Mouse (Mus musculus) liver, embryonic 14 days (tissue): ENCODE results near the gene Hba-x. TPM values are rescaled to one million over a fixed set of nuclear protein-coding genes. Genes with fewer than 3 reads are reported as not detected.

Experiments used
- polyA plus RNA-seq: library from polyadenylated mRNA; depleted of rRNA; stranded (reverse); fragments of >200 nt; gene quantifications from 2 replicates; pipeline ENCODE4 v1.2.3, GENCODE M21; 2012; rRNA removed

Gene Hba-x
- polyA plus RNA-seq: 28.8 and 33.0 TPM in 2 replicates

GRCm38 (mm10) chr11:32276347-32276746, at the start of gene Hba-x:
TSS of gene Hba-x (plus strand) at chr11:32276400.

GRCm38 (mm10) chr11:32267188-32267884, 8.9 kb upstream of the Hba-x start, which contains the start of gene Nprl3:
TSS of gene Nprl3 (minus strand) at chr11:32267707.

GRCm38 (mm10) chr11:32283091-32283777, 7.0 kb downstream of the Hba-x start, which contains the start of gene Hba-a1:
TSS of gene Hba-a1 (plus strand) at chr11:32283511.

GRCm38 (mm10) chr11:32286695-32287492, 10.7 kb downstream of the Hba-x start, which contains the start of gene Hbq1b:
TSS of gene Hbq1b (plus strand) at chr11:32286965.

GRCm38 (mm10) chr11:32296203-32296602, 20.0 kb downstream of the Hba-x start, which contains the start of gene Hba-a2:
TSS of gene Hba-a2 (plus strand) at chr11:32296489.

DNA sequence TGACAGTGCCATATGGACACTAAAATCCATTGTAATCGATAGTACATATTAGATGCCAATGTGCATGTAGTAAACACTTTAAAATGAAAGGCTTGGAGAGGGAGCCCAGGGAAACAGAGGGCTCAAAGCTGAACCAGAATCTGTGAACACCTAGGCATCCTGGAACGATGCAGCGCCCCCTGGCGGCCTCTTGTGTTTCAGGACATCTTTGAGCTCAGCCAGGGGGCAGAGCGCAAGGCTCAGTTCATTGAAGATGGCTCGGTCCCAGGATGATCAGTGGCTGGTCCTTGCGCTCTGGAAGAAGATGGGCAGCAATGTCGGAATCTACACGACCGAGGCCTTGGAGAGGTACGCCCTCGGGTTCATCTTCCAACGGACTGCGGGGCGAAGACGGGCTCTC, 23.7 kb downstream of the Hba-x start, which contains the start of gene Hbq1a:
TSS of gene Hbq1a (plus strand) at position 205 of the 400 bp plus-strand sequence.

Other genes with a start within 250 kb of the Hba-x start
- 0.07 TPM in 2 replicates for gene Il9r, start 76.1 kb upstream of the Hba-x start, polyA plus RNA-seq
- 69.5 and 70.6 TPM in 2 replicates for gene Snrnp25, start 71.0 kb upstream of the Hba-x start, polyA plus RNA-seq
- gene Rhbdf1, start 54.1 kb upstream of the Hba-x start, polyA plus RNA-seq: 4.9 and 6.0 TPM in 2 replicates
- 8.8 and 9.9 TPM in 2 replicates for gene Mpg, start 49.9 kb upstream of the Hba-x start, polyA plus RNA-seq
- gene Nprl3, start 8.7 kb upstream of the Hba-x start, polyA plus RNA-seq: 30.9 and 36.6 TPM in 2 replicates
- gene Hba-a1, start 7.1 kb downstream of the Hba-x start, polyA plus RNA-seq: 47,918 and 57,682 TPM in 2 replicates
- gene Hbq1b, start 10.6 kb downstream of the Hba-x start, polyA plus RNA-seq: 97.8 and 108 TPM in 2 replicates
- gene Hba-a2, start 20.1 kb downstream of the Hba-x start, polyA plus RNA-seq: 198,092 and 218,491 TPM in 2 replicates
- 5.4 and 6.6 TPM in 2 replicates for gene Hbq1a, start 23.7 kb downstream of the Hba-x start, polyA plus RNA-seq
- gene Sh3pxd2b, start 71.4 kb downstream of the Hba-x start, polyA plus RNA-seq: 0.84 and 0.88 TPM in 2 replicates
- 3.0 and 3.1 TPM in 2 replicates for gene Ubtd2, start 179.0 kb downstream of the Hba-x start, polyA plus RNA-seq